Mouse (Mus musculus): ENCODE measurements around the gene Nup214. TPM values are rescaled to one million over a fixed set of nuclear protein-coding genes. Genes with fewer than 3 reads are reported as not detected.
A peak's percentile ranks its signal among the peaks of the same experiment; 100 is the strongest.

The Nup214 gene
- total and polyA plus RNA-seq, 2 experiments, result 5.3 to 11.5 TPM

DNA sequence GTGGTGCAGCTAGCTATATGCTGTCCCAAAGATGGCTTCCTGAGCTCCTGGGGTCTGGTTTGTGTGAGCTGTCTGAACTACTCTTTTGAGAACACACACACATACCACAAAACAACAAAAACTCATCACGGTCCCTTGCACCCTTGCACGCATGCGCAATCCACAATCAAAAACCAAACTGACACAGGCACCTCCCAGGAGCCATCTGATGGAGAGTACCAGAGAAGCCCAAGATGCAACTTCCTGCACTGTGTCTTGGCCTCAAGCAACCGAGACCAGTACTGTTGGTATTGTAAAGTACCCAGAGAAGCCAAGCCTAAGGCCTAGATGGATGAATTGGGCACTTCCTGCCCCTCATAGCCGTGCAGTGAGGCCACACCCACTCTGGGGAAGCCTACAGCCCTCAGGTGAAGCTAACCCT, 91.1 kb downstream of the Nup214 start:
- WGBS, result 90% methylated on average over 5 of the region's 5 CpGs
- no peak for DNase-seq (ENCODE audit: extremely low read depth, low read depth, low spot score)
- H3K27me3 ChIP-seq (ENCODE audit: control insufficient read depth, insufficient read depth, low read length), result no peaks in the 10 kb centered on the region
- no peak overlapping the region for H3K9ac ChIP-seq (ENCODE audit: low read depth, low read length)
- no peaks in the 10 kb centered on the region for H3K79me2 ChIP-seq (ENCODE audit: control insufficient read depth, insufficient read depth, low read length)
- no peak for TF ChIP-seq POLR2A (IDR thresholded peaks at IDR 0.05; ENCODE audit: extremely low read depth, insufficient read depth, low read length)
- TF ChIP-seq CTCF (IDR thresholded peaks at IDR 0.05; ENCODE audit: low read depth, low read length), result no peak
- no peak overlapping the region for H3K27ac ChIP-seq (replicated peaks; ENCODE audit: insufficient read depth, low read depth, low read length)
- H3K4me3 ChIP-seq (ENCODE audit: insufficient read depth, low read depth, low read length), result no peak overlapping the region
- no peaks in the 10 kb centered on the region for H3K4me1 ChIP-seq (ENCODE audit: control insufficient read depth, insufficient read depth, low read length)
- H3K36me3 ChIP-seq (ENCODE audit: control insufficient read depth, insufficient read depth, low read length), result no peaks in the 10 kb centered on the region

GRCm38 (mm10) chr2:32066005-32066404, 91.8 kb downstream of the Nup214 start:
- Histone ChIP-seq H3K4me1 (ENCODE audit: control insufficient read depth, insufficient read depth, low read length) (no peaks in the 10 kb centered on the region), H3K79me2 (ENCODE audit: control insufficient read depth, insufficient read depth, low read length) (no peaks in the 10 kb centered on the region), H3K36me3 (ENCODE audit: control insufficient read depth, insufficient read depth, low read length) (no peaks in the 10 kb centered on the region), H3K9ac (ENCODE audit: low read depth, low read length) (no peak overlapping the region), H3K27me3 (ENCODE audit: control insufficient read depth, insufficient read depth, low read length) (no peaks in the 10 kb centered on the region), H3K4me3 (ENCODE audit: insufficient read depth, low read depth, low read length) (no peak overlapping the region), H3K27ac (replicated peaks; ENCODE audit: insufficient read depth, low read depth, low read length) (no peak overlapping the region)
- WGBS, result 74% methylated on average over 4 of the region's 4 CpGs
- peak; percentile 9; the same call in 1 of the 2 replicates for TF ChIP-seq CTCF (IDR thresholded peaks at IDR 0.05; ENCODE audit: low read depth, low read length)
- no peak for TF ChIP-seq POLR2A (IDR thresholded peaks at IDR 0.05; ENCODE audit: extremely low read depth, insufficient read depth, low read length)
- DNase-seq (ENCODE audit: extremely low read depth, low read depth, low spot score), result peak; percentile 58

- WGBS, result 74% methylated on average over 31 of the region's 31 CpGs
- TF ChIP-seq POLR2A (IDR thresholded peaks at IDR 0.05; ENCODE audit: extremely low read depth, insufficient read depth, low read length) (no peak), CTCF (IDR thresholded peaks at IDR 0.05; ENCODE audit: low read depth, low read length) (no peak)
- Histone ChIP-seq H3K4me1 (ENCODE audit: control insufficient read depth, insufficient read depth, low read length) (peaks cover 7% of the 10 kb centered on the region), H3K9ac (ENCODE audit: low read depth, low read length) (no peak overlapping the region), H3K79me2 (ENCODE audit: control insufficient read depth, insufficient read depth, low read length) (no peaks in the 10 kb centered on the region), H3K27me3 (ENCODE audit: control insufficient read depth, insufficient read depth, low read length) (no peaks in the 10 kb centered on the region), H3K27ac (replicated peaks; ENCODE audit: insufficient read depth, low read depth, low read length) (no peak overlapping the region), H3K36me3 (ENCODE audit: control insufficient read depth, insufficient read depth, low read length) (no peaks in the 10 kb centered on the region), H3K4me3 (ENCODE audit: insufficient read depth, low read depth, low read length) (no peak overlapping the region)
- no peak for DNase-seq (ENCODE audit: extremely low read depth, low read depth, low spot score)
These were observed 94.8 kb downstream of the Nup214 start for GRCm38 (mm10) chr2:32068811-32069607.

GRCm38 (mm10) chr2:32070747-32071146, 96.5 kb downstream of the Nup214 start:
- no peak for TF ChIP-seq CTCF (IDR thresholded peaks at IDR 0.05; ENCODE audit: low read depth, low read length)
- no peak for TF ChIP-seq POLR2A (IDR thresholded peaks at IDR 0.05; ENCODE audit: extremely low read depth, insufficient read depth, low read length)
- Histone ChIP-seq H3K9ac (ENCODE audit: low read depth, low read length) (no peak overlapping the region), H3K27ac (replicated peaks; ENCODE audit: insufficient read depth, low read depth, low read length) (no peak overlapping the region), H3K36me3 (ENCODE audit: control insufficient read depth, insufficient read depth, low read length) (no peaks in the 10 kb centered on the region), H3K4me1 (ENCODE audit: control insufficient read depth, insufficient read depth, low read length) (peaks cover 18% of the 10 kb centered on the region), H3K4me3 (ENCODE audit: insufficient read depth, low read depth, low read length) (no peak overlapping the region), H3K79me2 (ENCODE audit: control insufficient read depth, insufficient read depth, low read length) (no peaks in the 10 kb centered on the region), H3K27me3 (ENCODE audit: control insufficient read depth, insufficient read depth, low read length) (no peaks in the 10 kb centered on the region)
- WGBS, result 95% methylated on average over 10 of the region's 10 CpGs
- DNase-seq (ENCODE audit: extremely low read depth, low read depth, low spot score), result no peak

GRCm38 (mm10) chr2:32074404-32074803, 100.2 kb downstream of the Nup214 start:
- TF ChIP-seq POLR2A (IDR thresholded peaks at IDR 0.05; ENCODE audit: extremely low read depth, insufficient read depth, low read length) (no peak), CTCF (IDR thresholded peaks at IDR 0.05; ENCODE audit: low read depth, low read length) (no peak)
- H3K79me2 ChIP-seq (ENCODE audit: control insufficient read depth, insufficient read depth, low read length), result no peaks in the 10 kb centered on the region
- H3K4me3 ChIP-seq (ENCODE audit: insufficient read depth, low read depth, low read length), result no peak overlapping the region
- no peak overlapping the region for H3K9ac ChIP-seq (ENCODE audit: low read depth, low read length)
- peaks cover 18% of the 10 kb centered on the region for H3K4me1 ChIP-seq (ENCODE audit: control insufficient read depth, insufficient read depth, low read length)
- DNase-seq (ENCODE audit: extremely low read depth, low read depth, low spot score), result peak; percentile 92
- H3K27me3 ChIP-seq (ENCODE audit: control insufficient read depth, insufficient read depth, low read length), result no peaks in the 10 kb centered on the region
- no peak overlapping the region; the same call in 1 of the 2 replicates for H3K27ac ChIP-seq (replicated peaks; ENCODE audit: insufficient read depth, low read depth, low read length)
- no peaks in the 10 kb centered on the region for H3K36me3 ChIP-seq (ENCODE audit: control insufficient read depth, insufficient read depth, low read length)
- WGBS, result 16% methylated on average over 8 of the region's 8 CpGs

DNA sequence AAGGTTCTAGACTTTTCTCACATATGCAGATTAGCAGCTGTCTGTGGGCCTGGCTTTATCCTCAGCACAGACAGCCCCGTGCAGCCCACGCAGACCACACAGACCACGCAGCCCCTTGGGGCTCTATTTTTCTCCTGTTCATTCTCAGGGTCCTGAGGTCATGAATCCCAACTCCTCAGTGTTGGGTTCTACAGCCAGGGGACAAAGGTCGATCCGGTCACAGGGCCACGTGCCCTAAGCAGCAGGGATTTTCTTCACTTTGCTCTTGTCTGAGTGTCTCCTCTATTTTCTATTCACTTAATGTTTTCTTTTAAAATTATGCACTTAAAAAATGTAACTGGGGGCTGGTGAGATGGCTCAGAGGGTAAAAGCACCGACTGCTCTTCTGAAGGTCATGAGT, 101.1 kb downstream of the Nup214 start:
- Histone ChIP-seq H3K9ac (ENCODE audit: low read depth, low read length) (no peak overlapping the region), H3K4me1 (ENCODE audit: control insufficient read depth, insufficient read depth, low read length) (peaks cover 18% of the 10 kb centered on the region), H3K27ac (replicated peaks; ENCODE audit: insufficient read depth, low read depth, low read length) (no peak overlapping the region), H3K79me2 (ENCODE audit: control insufficient read depth, insufficient read depth, low read length) (no peaks in the 10 kb centered on the region), H3K4me3 (ENCODE audit: insufficient read depth, low read depth, low read length) (no peak overlapping the region), H3K27me3 (ENCODE audit: control insufficient read depth, insufficient read depth, low read length) (no peaks in the 10 kb centered on the region), H3K36me3 (ENCODE audit: control insufficient read depth, insufficient read depth, low read length) (no peaks in the 10 kb centered on the region)
- peak; percentile 61 for DNase-seq (ENCODE audit: extremely low read depth, low read depth, low spot score)
- TF ChIP-seq CTCF (IDR thresholded peaks at IDR 0.05; ENCODE audit: low read depth, low read length) (no peak), POLR2A (IDR thresholded peaks at IDR 0.05; ENCODE audit: extremely low read depth, insufficient read depth, low read length) (no peak)
- 60% methylated on average over 7 of the region's 7 CpGs for WGBS
